In the genomic region with DNA sequence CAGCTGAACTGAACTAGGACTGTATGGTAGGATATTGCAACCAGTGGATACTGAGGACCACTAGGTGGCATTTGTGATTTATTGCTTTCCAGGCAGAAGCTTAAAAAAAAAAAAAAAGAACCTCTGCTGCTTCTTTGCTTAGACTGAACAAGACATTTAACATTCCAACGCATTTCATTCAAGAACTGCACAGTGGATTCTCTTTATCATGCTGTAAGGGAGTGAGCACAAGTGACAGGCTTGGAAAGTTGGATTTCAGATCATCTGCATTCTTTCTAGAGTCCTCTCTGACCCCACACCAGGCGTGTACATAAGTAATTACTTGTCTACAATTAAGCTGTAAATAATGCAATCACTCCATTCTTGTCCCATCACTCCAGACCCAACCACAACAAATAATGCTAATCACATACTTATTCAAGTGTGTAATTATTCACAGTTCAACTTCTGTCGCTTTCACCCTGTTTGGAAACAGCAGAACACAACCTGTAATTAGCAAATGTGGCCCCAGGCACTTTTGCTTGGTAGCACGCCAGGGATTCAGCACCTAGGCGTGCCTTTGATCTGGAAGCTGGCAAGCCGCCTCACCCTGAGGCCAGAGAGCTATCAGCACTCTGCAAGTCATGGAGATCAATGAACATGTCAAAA, we compare ENCODE assay signal across 9 mouse cellular contexts.
DNase-seq lines count a peak whose midpoint lies in the region; ATAC-seq and TF ChIP-seq lines count a peak whose summit lies in the region.
"Had no signal": no experiment of that assay in that cellular context is flagged by ENCODE, and none has a peak within 500 bp of the region (broad histone marks: within the 10 kb centered on the region; RNA-seq: fewer than 3 reads in every experiment).

No protein-coding gene starts in this region.

- no peak overlapping the region for H3K9ac ChIP-seq in forebrain, postnatal 0 days
- H3K9ac ChIP-seq: liver, embryonic 14.5 days had no signal

- no peak overlapping the region for H3K4me3 ChIP-seq in forebrain, postnatal 0 days (ENCODE audit: low read depth, low read length)

- DNase-seq in left cerebral cortex, adult 11 months (ENCODE audit: low spot score): peak; percentile 32
- no peak for DNase-seq in left cerebral cortex, postnatal 36 days (ENCODE audit: low spot score in 2 of 2)
- peak; percentile 57 to 62 for DNase-seq in cerebellum, adult 18-20 months
- DNase-seq in forebrain, postnatal 0 days: peak; percentile 67
- peak; percentile 54 to 56 for DNase-seq in kidney, postnatal 25 days
- peak; percentile 69 for DNase-seq in retina, embryonic 14.5 days (ENCODE audit: low spot score)
- no peak for DNase-seq in gastrocnemius, postnatal 14 days
- DNase-seq in thymus, postnatal 36 days: no peak

- WGBS in forebrain, postnatal 0 days: 10% methylated on average over 6 of the region's 6 CpGs

- peak; percentile 77 for TF ChIP-seq CTCF in forebrain, postnatal 0 days (IDR thresholded peaks at IDR 0.05; ENCODE audit: low read depth)

- no peaks in the 10 kb centered on the region for H3K9me3 ChIP-seq in forebrain, postnatal 0 days (ENCODE audit: low read length)

- no peak overlapping the region for H3K4me2 ChIP-seq in forebrain, postnatal 0 days (ENCODE audit: low read depth)

- intact Hi-C loops in left cerebral cortex, postnatal 36 days (cut with DNase I): no loop called here
- intact Hi-C loops in gastrocnemius, postnatal 14 days (cut with DNase I; ENCODE audit: low total_unique reads): no loop called here

- ATAC-seq in forebrain, postnatal 0 days: peak; percentile 78

- peaks cover 12% of the 10 kb centered on the region for H3K27me3 ChIP-seq in forebrain, postnatal 0 days (ENCODE audit: insufficient read depth, low read length)

- H3K4me1 ChIP-seq in forebrain, postnatal 0 days (ENCODE audit: insufficient read depth): no peaks in the 10 kb centered on the region

- H3K27ac ChIP-seq in forebrain, postnatal 0 days (ENCODE audit: low read depth, low read length): no peak overlapping the region
- H3K27ac ChIP-seq: liver, embryonic 14.5 days had no signal

- no peaks in the 10 kb centered on the region for H3K36me3 ChIP-seq in forebrain, postnatal 0 days (ENCODE audit: insufficient read depth)

Comparison
In these comparisons a context has a peak if more than half of its experiments do, and no peak if none do; other contexts are left out.
1. DNase-seq: peak in left cerebral cortex, adult 11 months (single experiment), cerebellum, adult 18-20 months (2 of 2), forebrain, postnatal 0 days (single experiment), kidney, postnatal 25 days (2 of 2) and retina, embryonic 14.5 days (single experiment); none in left cerebral cortex, postnatal 36 days (0 of 2), gastrocnemius, postnatal 14 days (single experiment) and thymus, postnatal 36 days (0 of 2).